Mouse (Mus musculus) heart, adult 18-20 months (tissue): ENCODE results near the gene Cfap61. TPM values are rescaled to one million over a fixed set of nuclear protein-coding genes. Genes with fewer than 3 reads are reported as not detected.
A peak's percentile ranks its signal among the peaks of the same experiment; 100 is the strongest.

Experiments
- DNase-seq, 2 experiments: peaks; one replicate each; pipeline ENCODE4 v3.0.0; 2021 to 2022; ENCODE audit warnings: mixed read lengths in 1 of 2
- total RNA-seq, 2 experiments: library from RNA; stranded (reverse); gene quantifications; 2 replicates each; pipeline ENCODE4 v1.2.3; 2021

The Cfap61 gene
- total RNA-seq, 2 experiments from 2014 or later = 0.37 to 1.2 TPM

DNA sequence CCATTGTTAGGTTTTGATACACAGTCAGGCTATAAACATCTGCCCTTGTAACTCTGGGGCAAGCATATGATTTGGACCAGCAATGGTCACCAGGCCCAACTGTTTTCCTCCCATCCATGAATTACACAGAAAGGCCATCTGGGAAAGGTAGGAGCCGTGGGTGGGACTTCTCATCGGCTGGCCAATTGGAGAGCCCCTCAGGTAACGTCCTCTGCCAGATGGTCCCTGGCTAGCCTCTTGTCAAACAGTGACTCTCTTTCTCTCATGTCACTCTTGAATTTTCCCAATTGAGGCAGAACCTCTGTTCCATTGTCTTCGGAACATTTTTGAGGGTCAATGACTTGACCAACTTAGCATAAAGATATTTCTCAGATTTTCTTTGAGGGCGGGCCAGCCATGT, 213.2 kb downstream of the Cfap61 start:
- no peak for DNase-seq

DNA sequence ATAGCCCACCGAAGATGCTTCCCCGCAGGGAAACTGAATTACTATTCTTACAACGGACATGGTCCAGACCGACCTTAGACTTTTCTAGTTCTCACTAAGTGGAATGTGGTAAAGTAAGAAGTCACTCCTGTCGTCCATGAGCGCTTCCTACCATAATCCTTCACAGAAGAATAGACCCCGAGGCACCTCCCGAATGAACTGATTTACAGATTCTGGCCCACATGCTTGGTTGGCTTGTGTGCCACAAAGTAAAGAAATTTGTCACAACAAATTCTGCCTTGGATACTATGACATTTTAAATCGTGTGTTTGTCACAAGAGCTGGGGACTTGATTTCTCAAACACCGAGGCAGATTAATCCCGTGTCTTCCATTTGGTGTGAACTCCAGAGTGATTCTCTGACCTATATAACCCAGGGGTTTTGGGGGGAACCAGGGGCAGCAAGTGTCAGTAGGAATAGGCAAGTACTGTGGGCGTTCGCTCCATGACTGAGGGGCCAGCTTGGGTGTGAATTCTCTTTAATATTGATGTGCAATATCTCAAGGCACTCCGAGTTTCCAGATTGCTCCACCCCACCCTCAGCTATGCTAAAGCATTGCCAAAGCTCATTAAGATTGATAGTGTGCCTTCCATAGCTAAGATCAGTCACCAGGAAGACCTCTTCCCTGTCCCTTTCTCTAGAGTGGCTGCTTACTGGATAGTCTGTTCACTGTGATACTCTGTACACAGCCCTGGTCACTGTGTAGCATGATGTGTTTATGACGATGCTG, 214.8 kb downstream of the Cfap61 start:
- no peak for DNase-seq

- peak; percentile 28 to 32 for DNase-seq
These were observed 233.6 kb downstream of the Cfap61 start for GRCm38 (mm10) chr2:146168017-146168803.

- DNase-seq = no peak
These were observed 234.9 kb downstream of the Cfap61 start for GRCm38 (mm10) chr2:146169492-146169891.

DNA sequence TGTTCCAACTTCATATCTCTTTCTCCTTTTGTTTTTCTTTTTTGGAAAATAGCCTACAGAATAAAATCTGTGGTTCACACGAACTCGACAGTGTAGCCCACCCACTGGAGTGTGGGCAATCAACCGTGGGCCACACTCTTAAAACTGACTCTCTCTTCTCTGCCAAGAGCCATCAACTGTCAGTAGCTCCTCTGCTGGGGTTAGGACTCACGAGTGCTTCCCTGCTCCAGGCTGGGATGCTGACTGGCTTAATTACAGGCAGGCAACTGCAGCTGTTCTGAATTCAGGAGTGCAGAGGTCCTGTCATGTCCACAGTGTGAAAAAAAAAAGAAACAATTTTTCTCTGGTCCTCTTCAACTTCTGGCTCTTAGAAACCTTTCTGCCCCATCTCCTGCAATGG, 237.5 kb downstream of the Cfap61 start:
- no peak for DNase-seq

GRCm38 (mm10) chr2:146174173-146174572, 239.6 kb downstream of the Cfap61 start:
- no peak for DNase-seq

GRCm38 (mm10) chr2:146178718-146179117, 244.1 kb downstream of the Cfap61 start:
- DNase-seq = no peak

GRCm38 (mm10) chr2:146183830-146184793, 249.5 kb downstream of the Cfap61 start:
- no peak for DNase-seq

DNA sequence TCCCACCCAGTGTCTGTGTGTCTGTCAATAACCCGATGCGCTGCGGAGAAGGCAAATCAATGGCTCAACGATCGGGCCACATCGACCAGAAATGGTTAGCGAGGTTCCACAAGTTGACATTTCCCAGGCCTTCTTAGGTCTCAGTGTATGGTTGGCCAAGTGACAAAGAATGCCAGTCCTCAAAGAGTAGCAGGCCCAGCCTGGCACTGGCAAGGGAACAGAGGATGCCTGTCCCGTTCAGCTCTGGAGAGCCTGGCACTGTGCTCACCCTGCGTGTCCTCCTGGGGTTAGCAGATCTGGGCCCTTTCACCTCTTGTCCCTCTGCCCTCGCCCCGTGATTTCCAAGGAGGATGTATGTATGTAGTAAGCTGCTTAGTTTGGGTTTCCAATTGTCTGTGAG, 261.5 kb downstream of the Cfap61 start:
- peak; percentile 21 to 55 for DNase-seq

DNA sequence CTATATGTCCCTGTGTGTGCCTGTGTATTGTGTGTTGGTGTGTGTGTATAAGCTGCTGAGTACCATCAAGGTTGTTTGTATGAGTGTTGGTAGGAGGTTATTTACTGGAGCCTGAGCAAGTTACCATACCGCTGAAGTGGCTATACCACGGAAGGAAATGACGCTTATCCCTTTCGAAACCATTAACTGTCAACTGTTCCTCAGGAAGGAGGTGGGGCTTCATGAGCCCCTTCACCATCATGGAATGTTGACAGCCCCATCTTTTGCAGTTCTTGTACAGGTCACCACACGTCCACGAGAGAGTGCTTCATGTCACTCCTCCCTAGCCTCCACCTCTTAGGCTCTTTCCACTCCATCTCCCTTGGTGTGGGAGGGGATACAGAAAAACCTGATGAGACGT, 263.4 kb downstream of the Cfap61 start:
- DNase-seq = no peak

GRCm38 (mm10) chr2:146210968-146211367, 276.4 kb downstream of the Cfap61 start:
- no peak for DNase-seq

- DNase-seq = peak; percentile 24 to 49
These were observed 280.1 kb downstream of the Cfap61 start for GRCm38 (mm10) chr2:146214715-146215114.

DNA sequence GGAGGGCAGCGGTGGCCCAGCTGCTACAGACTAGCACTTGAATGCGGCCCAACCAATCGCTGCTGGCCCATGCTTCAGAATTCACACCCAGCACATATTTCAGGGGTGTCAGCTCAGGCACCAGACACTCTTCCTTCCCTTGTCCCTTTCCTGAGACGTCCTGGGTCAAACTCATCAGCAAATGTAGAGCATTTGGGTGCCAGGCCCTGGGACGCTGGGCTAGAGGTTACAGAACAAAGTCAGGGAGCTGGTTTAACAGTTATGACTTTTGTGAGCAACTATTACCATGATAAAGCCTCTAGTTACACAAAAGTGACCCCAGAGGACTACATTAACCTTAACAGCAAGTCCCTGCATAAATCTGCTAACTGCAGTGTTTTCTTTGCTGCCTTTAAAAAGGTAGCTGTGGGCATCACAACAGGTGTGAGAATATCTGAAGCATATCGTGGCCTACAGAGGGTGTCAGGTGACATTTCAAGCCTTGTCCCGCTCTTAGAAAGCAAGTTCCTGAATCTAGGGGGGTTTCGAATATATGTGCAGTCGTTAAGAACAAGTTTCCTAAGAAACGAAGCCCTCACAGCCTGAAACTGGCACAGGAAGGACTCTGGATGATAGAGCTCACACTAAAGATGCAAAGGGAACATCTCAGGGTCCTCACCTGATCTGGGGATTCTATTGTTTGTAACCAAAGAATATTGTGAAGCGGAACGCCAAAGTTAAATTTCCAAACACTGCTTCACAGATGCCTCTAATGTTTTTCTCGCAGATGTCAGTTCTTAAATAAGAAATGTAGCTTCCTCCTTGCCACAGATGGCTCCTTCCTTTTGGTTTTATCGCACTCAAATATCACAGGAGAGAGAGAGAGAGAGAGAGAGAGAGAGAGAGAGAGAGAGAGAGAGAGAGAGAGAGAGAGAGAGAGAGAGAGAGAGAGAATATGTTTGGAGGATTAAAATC, 281.8 kb downstream of the Cfap61 start:
- DNase-seq = no peak

- peak; percentile 16 to 17 for DNase-seq
These were observed 282.8 kb downstream of the Cfap61 start for GRCm38 (mm10) chr2:146217227-146217980.

DNA sequence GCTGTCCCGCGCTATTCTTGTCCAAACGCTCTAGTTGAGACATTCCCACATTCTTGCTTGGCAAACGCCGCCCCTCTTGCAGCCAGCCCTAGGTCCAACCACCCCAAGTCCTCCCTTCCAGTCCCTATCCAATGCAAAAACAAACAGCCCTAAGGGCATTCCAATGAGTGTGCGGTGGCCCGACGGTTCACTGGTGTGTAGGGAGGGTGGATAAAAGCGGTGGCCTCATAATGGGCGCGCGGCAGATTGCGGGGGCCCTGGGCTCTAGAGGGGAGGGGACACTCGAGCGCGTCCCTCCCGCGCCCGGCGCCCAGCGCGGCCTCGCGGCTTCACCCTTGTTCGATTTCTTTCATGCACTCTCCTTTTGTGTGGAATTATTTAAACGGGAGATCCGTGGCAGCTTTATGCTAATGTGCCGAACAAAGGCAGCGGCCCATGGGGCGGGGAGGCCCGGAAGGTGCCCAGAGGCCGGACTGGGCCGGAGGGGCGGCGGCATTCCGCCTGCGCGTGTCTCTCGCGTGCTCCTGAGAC, 283.6 kb downstream of the Cfap61 start:
- DNase-seq = peak in 1 of 2 experiments; percentile 19

GRCm38 (mm10) chr2:146218881-146219535, 284.4 kb downstream of the Cfap61 start:
- DNase-seq = peak in 1 of 2 experiments; percentile 22

- peak in 1 of 2 experiments; percentile 5 for DNase-seq
These were observed 285.2 kb downstream of the Cfap61 start for GRCm38 (mm10) chr2:146219791-146220190.

DNA sequence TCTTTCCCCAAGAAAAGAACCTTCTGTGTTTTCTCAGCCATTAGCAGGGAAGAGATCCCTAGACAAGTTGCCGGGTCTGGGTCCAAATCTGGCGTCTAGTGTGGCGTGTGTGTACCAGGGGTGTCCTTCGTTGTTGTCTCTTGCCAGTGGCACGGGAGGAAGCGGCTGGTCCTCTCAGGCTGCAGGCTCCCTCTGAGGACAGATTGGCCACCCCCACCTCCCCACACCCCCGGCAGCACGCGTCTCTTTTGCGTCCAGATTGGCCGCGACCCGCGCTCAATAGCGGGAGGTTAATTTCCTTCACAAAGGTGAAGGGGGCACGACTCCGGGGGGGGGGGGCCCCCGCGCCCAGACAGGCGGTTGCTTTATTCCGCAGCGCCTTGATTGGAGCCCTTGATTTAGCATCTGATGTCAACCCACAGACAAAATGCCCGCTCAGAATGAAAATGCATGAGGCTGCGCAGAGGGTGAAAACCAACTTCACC, 286.0 kb downstream of the Cfap61 start:
- DNase-seq = peak in 1 of 2 experiments; percentile 11
